Mouse (Mus musculus) hindlimb bud, embryonic 11.5 days (tissue): ENCODE measurements around the gene Pigk.

Experiments used
- DNase-seq: peaks from one replicate; pipeline ENCODE4 v3.0.0-alpha.2; 2012; ENCODE audit warnings: low read depth, low spot score; ENCODE audit errors: extremely low spot score

Gene Pigk

DNA sequence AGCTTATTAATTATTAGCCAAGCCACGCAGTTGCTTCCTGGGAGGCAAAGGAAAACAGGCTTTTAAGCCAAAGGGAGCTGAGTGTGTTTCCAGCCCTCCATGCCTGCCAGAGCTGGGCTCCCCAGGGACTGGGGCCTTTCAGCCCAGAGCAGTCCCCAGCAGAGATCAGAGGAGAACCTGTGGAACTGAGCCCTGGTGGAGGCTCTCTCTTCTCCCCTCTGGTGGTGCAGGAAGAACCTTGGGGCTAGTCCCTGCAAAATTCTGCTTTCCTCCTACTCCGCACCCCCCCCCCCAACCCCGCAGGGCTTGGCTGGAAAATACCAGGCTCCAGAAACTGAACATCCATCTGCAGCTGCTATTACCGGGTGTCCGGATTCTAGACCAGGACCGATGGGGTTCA, 266.5 kb downstream of the Pigk start:
- DNase-seq, result no peak

- no peak for DNase-seq
Measured at GRCm38 (mm10) chr3:152980978-152981974, 267.4 kb downstream of the Pigk start.

GRCm38 (mm10) chr3:152981988-152982387, 268.1 kb downstream of the Pigk start, which contains the start of gene St6galnac5:
Gene St6galnac5 (minus strand): TSS chr3:152982246.
- DNase-seq, result no peak

- DNase-seq, result no peak
Measured at GRCm38 (mm10) chr3:152990787-152991186, 276.9 kb downstream of the Pigk start.

- DNase-seq, result no peak
Measured at GRCm38 (mm10) chr3:152993608-152994007, 279.7 kb downstream of the Pigk start.

GRCm38 (mm10) chr3:152998106-152998505, 284.2 kb downstream of the Pigk start:
- DNase-seq, result no peak

GRCm38 (mm10) chr3:152998901-152999300, 285.0 kb downstream of the Pigk start:
- no peak for DNase-seq

DNA sequence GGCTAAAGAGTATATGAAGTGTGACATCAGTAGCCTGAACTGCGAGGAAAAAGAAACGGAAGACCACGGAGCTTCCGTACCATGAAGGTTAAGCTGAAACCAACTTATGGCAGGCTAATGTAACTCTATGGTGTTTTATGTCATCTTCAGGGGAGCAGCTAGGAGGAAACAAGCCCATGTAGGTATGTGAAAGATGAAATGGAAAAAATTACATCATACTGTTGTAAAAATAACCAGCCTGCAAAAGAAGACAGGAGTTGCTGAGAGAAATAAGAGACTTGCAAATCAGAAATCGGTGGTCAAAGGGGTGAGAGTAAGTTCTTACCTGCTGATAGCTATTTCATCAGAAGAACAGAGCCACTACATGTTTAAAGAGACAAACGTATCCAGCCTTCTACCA, 293.0 kb downstream of the Pigk start:
- DNase-seq, result no peak

DNA sequence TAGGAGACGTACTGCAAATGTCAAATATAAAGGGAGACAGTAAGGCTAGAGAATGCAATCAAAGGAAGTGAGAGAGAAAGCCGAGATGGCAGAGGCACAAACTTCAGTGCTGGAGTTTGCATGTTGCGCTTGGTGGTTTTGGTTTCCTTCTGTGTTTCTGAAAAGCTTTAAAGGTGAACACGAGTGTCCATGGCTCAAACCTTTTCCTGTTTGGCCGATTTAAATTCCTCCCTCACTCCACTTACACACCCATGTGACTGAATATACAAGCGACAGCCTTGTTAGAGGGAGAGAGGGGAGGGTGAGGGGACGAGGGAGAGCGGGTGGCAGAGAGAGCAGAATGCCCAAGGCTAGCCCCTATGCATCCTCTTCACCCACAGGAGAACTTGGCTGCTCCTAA, 302.5 kb downstream of the Pigk start:
- DNase-seq, result no peak

GRCm38 (mm10) chr3:153018051-153018450, 304.2 kb downstream of the Pigk start:
- DNase-seq, result no peak

GRCm38 (mm10) chr3:153024016-153024415, 310.1 kb downstream of the Pigk start:
- DNase-seq, result no peak
